Comparison of ENCODE assay signal across 8 mouse cellular contexts in genomic region chr13:106946594-106947540, GRCm38 (mm10). TPM values are rescaled to one million over a fixed set of nuclear protein-coding genes. Genes with fewer than 3 reads are reported as not detected.
A peak's percentile ranks its signal among the peaks of the same experiment; 100 is the strongest.
DNase-seq lines count a peak whose midpoint lies in the region; ATAC-seq and TF ChIP-seq lines count a peak whose summit lies in the region.

TSS of gene Dimt1 (plus strand) at chr13:106947127.

- H3ac ChIP-seq in C2C12 (ENCODE audit: control insufficient read depth, insufficient read length, low read depth) (peak within 1 kb of the TSS; percentile 95), myocyte (ENCODE audit: control insufficient read depth, insufficient read length) (peak within 1 kb of the TSS; percentile 57)

- peaks cover 34% of the 10 kb centered on the region for H3K4me1 ChIP-seq in erythroblast, embryonic 14.5 days (ENCODE audit: control insufficient read depth)
- H3K4me1 ChIP-seq in heart, embryonic 11.5 days (ENCODE audit: control insufficient read depth, insufficient read depth, low read length): peaks cover 8% of the 10 kb centered on the region
- H3K4me1 ChIP-seq in kidney, embryonic 16.5 days (ENCODE audit: insufficient read depth, low read length): peaks cover 11% of the 10 kb centered on the region
- peaks cover 6% of the 10 kb centered on the region; the same call in 1 of the 2 replicates for H3K4me1 ChIP-seq in liver, adult 2 months (ENCODE audit: control insufficient read depth, insufficient read depth, low read length)

- H3K27ac ChIP-seq in heart, embryonic 11.5 days (ENCODE audit: low read depth, low read length): peak within 1 kb of the TSS; percentile 85
- H3K27ac ChIP-seq in kidney, embryonic 16.5 days (ENCODE audit: low read length): peak within 1 kb of the TSS; percentile 94
- H3K27ac ChIP-seq in liver, adult 2 months (replicated peaks; ENCODE audit: insufficient read depth, low read depth, low read length): peak within 1 kb of the TSS; percentile 75

- H3K79me2 ChIP-seq in C2C12 (ENCODE audit: control insufficient read depth, insufficient read depth): peaks cover 33% of the 10 kb centered on the region
- peaks cover 5% of the 10 kb centered on the region; the same call in 1 of the 2 replicates for H3K79me2 ChIP-seq in liver, adult 2 months (ENCODE audit: control insufficient read depth, insufficient read depth, low read length)
- H3K79me2 ChIP-seq in myocyte (ENCODE audit: control insufficient read depth, insufficient read depth): peaks cover 23% of the 10 kb centered on the region

- TF ChIP-seq CTCF in C2C12 (IDR thresholded peaks at IDR 0.05; ENCODE audit: control insufficient read depth, insufficient read depth, insufficient read length): no peak
- no peak for TF ChIP-seq CTCF in brain, embryonic 14.5 days (IDR thresholded peaks at IDR 0.05; ENCODE audit: borderline replicate concordance, extremely low read depth, insufficient read depth, insufficient read length)
- no peak for TF ChIP-seq CTCF in liver, adult 2 months (IDR thresholded peaks at IDR 0.05; ENCODE audit: low read depth, low read length)

- H3K36me3 ChIP-seq in C2C12 (ENCODE audit: control insufficient read depth, insufficient read depth) (peaks cover 30% of the 10 kb centered on the region), myocyte (ENCODE audit: control insufficient read depth, insufficient read depth) (peaks cover 21% of the 10 kb centered on the region)
- H3K36me3 ChIP-seq in erythroblast, embryonic 14.5 days (ENCODE audit: control insufficient read depth): peaks cover 35% of the 10 kb centered on the region
- H3K36me3 ChIP-seq in heart, embryonic 11.5 days (ENCODE audit: control insufficient read depth, insufficient read depth, low read length): peaks cover 3% of the 10 kb centered on the region; the same call in 1 of the 2 replicates
- H3K36me3 ChIP-seq in kidney, embryonic 16.5 days (ENCODE audit: insufficient read depth, low read length): peaks cover 16% of the 10 kb centered on the region
- peaks cover 16% of the 10 kb centered on the region for H3K36me3 ChIP-seq in liver, adult 2 months (ENCODE audit: control insufficient read depth, insufficient read depth, low read length)
- H3K36me3 ChIP-seq in splenic B cell, adult 2 months (ENCODE audit: control insufficient read depth, insufficient read depth, low read length, poor library complexity, severe bottlenecking): peaks cover 5% of the 10 kb centered on the region; the same call in 1 of the 2 replicates

- WGBS in heart, embryonic 11.5 days (ENCODE audit: insufficient replicate concordance): 1% methylated on average over 68 of the region's 68 CpGs
- under 1% methylated on average over 68 of the region's 68 CpGs for WGBS in kidney, embryonic 16.5 days
- under 1% methylated on average over 68 of the region's 68 CpGs for WGBS in liver, adult 2 months

- peak within 1 kb of the TSS; percentile 86 for H3K4me3 ChIP-seq in C2C12 (ENCODE audit: insufficient read depth, poor library complexity, severe bottlenecking)
- peak within 1 kb of the TSS; percentile 97 for H3K4me3 ChIP-seq in erythroblast, embryonic 14.5 days (replicated peaks)
- H3K4me3 ChIP-seq in heart, embryonic 11.5 days (ENCODE audit: low read depth, low read length): peak within 1 kb of the TSS; percentile 62
- H3K4me3 ChIP-seq in kidney, embryonic 16.5 days (ENCODE audit: low read length): peak within 1 kb of the TSS; percentile 97
- peak within 1 kb of the TSS; percentile 72 for H3K4me3 ChIP-seq in liver, adult 2 months (ENCODE audit: insufficient read depth, low read depth, low read length)
- H3K4me3 ChIP-seq in myocyte: peak within 1 kb of the TSS; percentile 64

- ATAC-seq in heart, embryonic 11.5 days (replicated peaks; ENCODE audit: insufficient number of reproducible peaks, low FRiP score, low TSS enrichment): peak; percentile 99
- ATAC-seq in kidney, embryonic 16.5 days (ENCODE audit: low FRiP score, low TSS enrichment): peak; percentile 99

- no peaks in the 10 kb centered on the region for H3K9me3 ChIP-seq in erythroblast, embryonic 14.5 days (ENCODE audit: control insufficient read depth, low read length)
- no peaks in the 10 kb centered on the region for H3K9me3 ChIP-seq in heart, embryonic 11.5 days (replicated peaks; ENCODE audit: control insufficient read depth, low read length)
- H3K9me3 ChIP-seq in kidney, embryonic 16.5 days (ENCODE audit: low read length): no peaks in the 10 kb centered on the region

- peaks cover 23% of the 10 kb centered on the region for H3K79me3 ChIP-seq in C2C12 (ENCODE audit: low read depth)

- H3K4me2 ChIP-seq in heart, embryonic 11.5 days: peak within 1 kb of the TSS; percentile 83
- H3K4me2 ChIP-seq in kidney, embryonic 16.5 days (replicated peaks; ENCODE audit: low read depth, low read length): peak within 1 kb of the TSS; percentile 74
- peak within 1 kb of the TSS; percentile 93 for H3K4me2 ChIP-seq in myocyte (ENCODE audit: low read depth)

- peak within 1 kb of the TSS; percentile 76 for H3K9ac ChIP-seq in heart, embryonic 11.5 days (ENCODE audit: low read depth, low read length)
- H3K9ac ChIP-seq in kidney, embryonic 16.5 days (replicated peaks; ENCODE audit: low read length): peak within 1 kb of the TSS; percentile 92
- peak within 1 kb of the TSS; percentile 70 for H3K9ac ChIP-seq in liver, adult 2 months (ENCODE audit: low read depth, low read length)

- peak; percentile 98 for DNase-seq in brain, embryonic 14.5 days (ENCODE audit: low read depth)
- peak; percentile 87 for DNase-seq in liver, adult 2 months (ENCODE audit: extremely low read depth, low read depth, low spot score)
- peak; percentile 92 for DNase-seq in splenic B cell, adult 2 months (ENCODE audit: low read depth, low spot score)

- H3K27me3 ChIP-seq in C2C12 (ENCODE audit: control insufficient read depth, insufficient read depth, insufficient read length): no peaks in the 10 kb centered on the region
- H3K27me3 ChIP-seq in erythroblast, embryonic 14.5 days (ENCODE audit: control insufficient read depth): peaks cover 5% of the 10 kb centered on the region; the same call in 1 of the 2 replicates
- H3K27me3 ChIP-seq in heart, embryonic 11.5 days (ENCODE audit: control insufficient read depth, insufficient read depth, low read length): no peaks in the 10 kb centered on the region
- no peaks in the 10 kb centered on the region for H3K27me3 ChIP-seq in kidney, embryonic 16.5 days (ENCODE audit: insufficient read depth, low read length)
- H3K27me3 ChIP-seq in liver, adult 2 months (ENCODE audit: control insufficient read depth, insufficient read depth, low read length): no peaks in the 10 kb centered on the region
- H3K27me3 ChIP-seq in myocyte (ENCODE audit: control insufficient read depth, insufficient read depth, insufficient read length): no peaks in the 10 kb centered on the region
- no peaks in the 10 kb centered on the region for H3K27me3 ChIP-seq in splenic B cell, adult 2 months (ENCODE audit: control insufficient read depth, insufficient read depth, low read length, poor library complexity, severe bottlenecking)

- peak; percentile 6; the same call in 1 of the 2 replicates for TF ChIP-seq POLR2A in brain, embryonic 14.5 days (IDR thresholded peaks at IDR 0.05; ENCODE audit: borderline replicate concordance, extremely low read depth, insufficient read depth, insufficient read length, poor library complexity, severe bottlenecking)
- 0 out of 2 replicates have a peak, but pooled peaks have one; percentile 37 for TF ChIP-seq POLR2A in liver, adult 2 months (IDR thresholded peaks at IDR 0.05; ENCODE audit: extremely low read depth, insufficient read depth, low read length)
- peak; percentile 72 for TF ChIP-seq POLR2A in myocyte (IDR thresholded peaks at IDR 0.05; ENCODE audit: insufficient read length, low read depth)

TF ChIP-seq in C2C12, 6 proteins besides CTCF, POLR2A, EP300 and RAD21:
- TF ChIP-seq USF1 (IDR thresholded peaks at IDR 0.05; ENCODE audit: low read depth): no peak
- TF ChIP-seq MAX (IDR thresholded peaks at IDR 0.05): peak; percentile 79

TF ChIP-seq in myocyte, 11 proteins besides CTCF, POLR2A, EP300 and RAD21:
- no peak for TF ChIP-seq E2F4 (IDR thresholded peaks at IDR 0.05; ENCODE audit: insufficient read depth)
- no peak for TF ChIP-seq USF1 (IDR thresholded peaks at IDR 0.05; ENCODE audit: low read depth)
- TF ChIP-seq TCF3 (IDR thresholded peaks at IDR 0.05; ENCODE audit: insufficient read length, low read depth): no peak
- TF ChIP-seq MYOG (IDR thresholded peaks at IDR 0.05; ENCODE audit: control insufficient read depth in 1 of 3, insufficient read depth in 1 of 3, insufficient read length in 2 of 3, low read depth in 2 of 3): peak in 1 of 3 experiments; percentile 27
- TF ChIP-seq POLR2AphosphoS2 (IDR thresholded peaks at IDR 0.05; ENCODE audit: insufficient read length, low read depth): peak; percentile 71
- peak; percentile 63 for TF ChIP-seq SRF (IDR thresholded peaks at IDR 0.05; ENCODE audit: control insufficient read depth, insufficient read length, low read depth)
- TF ChIP-seq MYOD1 (IDR thresholded peaks at IDR 0.05; ENCODE audit: control insufficient read depth in 1 of 3, insufficient read length in 2 of 3, low read depth in 2 of 3): no peak

RNA-seq across cellular contexts. Expression of gene Dimt1, which starts in this region (rescaled TPM):
- polyA plus RNA-seq in C2C12 (2012; fragmentation: generic; extraction: Trizol): 15.8 TPM
- polyA plus RNA-seq in brain, embryonic 14.5 days (2012; rRNA removed): 24.9 and 37.5 TPM in 2 replicates
- polyA plus RNA-seq in erythroblast, embryonic 14.5 days (2012): 1.1 TPM in 2 replicates
- polyA plus RNA-seq in heart, embryonic 11.5 days (2014; fragmentation: Nextera tagmentation; extraction: Ambion mirVana): 37.6 and 41.1 TPM in 2 replicates
- 39.9 and 40.1 TPM in 2 replicates for polyA plus RNA-seq in kidney, embryonic 16.5 days (2015; fragmentation: Nextera tagmentation; extraction: Ambion mirVana)
- total RNA-seq in liver, adult 2 months (2014; rRNA removed): 3.4 and 4.0 TPM in 2 replicates
- polyA plus RNA-seq in liver, adult 2 months (2012; rRNA removed): 1.3 and 4.4 TPM in 2 replicates
- 11.9 TPM for polyA plus RNA-seq in myocyte (2012; fragmentation: generic; extraction: Trizol)

Comparison
In these comparisons a context has a peak if more than half of its experiments do, and no peak if none do; other contexts are left out.
1. Peak in every context shown above with its lines: DNase-seq, ATAC-seq, H3K4me3 ChIP-seq and H3K27ac ChIP-seq.
2. POLR2A ChIP-seq: peak in every context shown above with its lines; median percentile 72 in myocyte; 37 in liver, adult 2 months; 6 in brain, embryonic 14.5 days.